Mouse (Mus musculus): ENCODE measurements around the gene Elmo1.

Elmo1 gene

DNA sequence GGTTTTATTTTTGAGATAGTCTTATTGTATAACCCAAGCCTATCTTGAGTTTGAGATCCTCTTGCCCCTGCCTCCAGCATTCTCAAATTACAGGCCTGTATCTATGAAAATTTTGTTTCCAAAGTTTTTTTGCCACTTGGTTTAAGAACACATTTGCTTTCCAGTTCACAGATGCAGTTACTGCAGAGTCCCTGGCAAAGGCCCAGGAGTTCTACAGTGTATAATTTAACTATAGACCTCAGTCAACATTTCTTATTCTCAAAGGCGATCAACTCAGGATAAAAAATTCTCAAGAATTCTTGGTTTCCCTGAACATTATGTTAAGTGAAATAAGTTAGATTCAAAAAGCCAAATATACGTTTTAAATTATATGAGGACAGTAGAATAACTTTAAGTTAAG, 115.3 kb downstream of the Elmo1 start:
- no peak for DNase-seq (ENCODE audit: low read depth, low spot score)

DNA sequence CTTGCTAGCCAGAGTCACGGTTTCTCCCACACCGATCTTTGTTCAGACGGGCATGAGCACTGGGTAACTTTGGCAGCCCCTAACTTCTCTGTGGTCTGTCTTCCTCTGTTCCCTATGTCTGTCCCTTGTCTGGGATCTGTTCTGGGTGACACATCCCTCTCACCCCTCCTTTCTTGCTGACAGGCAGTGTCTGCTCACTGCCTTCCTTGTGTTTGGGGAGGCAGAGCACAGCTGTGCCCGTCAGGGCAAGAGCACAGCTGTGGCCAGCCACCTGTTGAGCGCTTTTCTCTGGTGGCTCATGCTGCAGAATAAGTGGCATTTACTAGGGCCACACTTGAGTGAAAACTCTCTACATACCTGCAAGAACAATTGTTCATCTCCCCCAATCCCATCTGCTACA, 116.7 kb downstream of the Elmo1 start:
- DNase-seq (ENCODE audit: low read depth, low spot score), result no peak

DNA sequence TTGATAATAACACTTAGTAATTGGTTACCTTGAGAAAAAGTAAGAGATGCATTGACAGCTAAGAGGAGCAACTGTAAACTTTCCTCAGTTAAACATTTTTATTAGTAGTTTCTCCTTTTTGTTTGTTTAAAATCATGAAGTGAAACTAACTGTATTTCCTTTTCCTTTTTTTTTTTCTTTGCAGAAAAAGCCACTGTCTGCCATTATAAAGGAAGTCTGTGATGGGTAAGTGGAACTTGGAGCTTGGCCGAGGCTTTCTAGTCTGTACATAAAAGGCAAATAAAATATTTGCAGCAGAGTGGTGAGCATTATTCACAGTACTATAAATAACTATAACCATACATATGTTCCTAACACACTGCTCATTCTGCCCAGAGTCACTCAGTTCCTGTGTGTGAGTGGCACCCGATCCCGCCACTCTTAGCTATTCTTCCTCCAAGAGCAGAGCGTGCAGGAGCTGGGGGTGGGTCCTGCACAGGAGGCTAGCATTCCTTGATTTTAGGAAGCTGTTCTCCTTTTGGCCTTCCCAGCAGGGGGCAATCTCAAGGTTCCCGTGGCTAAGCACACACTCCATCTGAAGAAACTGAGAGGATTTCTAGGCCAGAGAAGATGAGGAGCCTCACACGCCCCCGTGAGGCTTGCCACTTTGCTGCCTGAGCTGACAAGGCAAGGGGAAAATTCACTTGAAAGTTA, 117.7 kb downstream of the Elmo1 start:
- DNase-seq (ENCODE audit: low read depth, low spot score), result no peak

DNA sequence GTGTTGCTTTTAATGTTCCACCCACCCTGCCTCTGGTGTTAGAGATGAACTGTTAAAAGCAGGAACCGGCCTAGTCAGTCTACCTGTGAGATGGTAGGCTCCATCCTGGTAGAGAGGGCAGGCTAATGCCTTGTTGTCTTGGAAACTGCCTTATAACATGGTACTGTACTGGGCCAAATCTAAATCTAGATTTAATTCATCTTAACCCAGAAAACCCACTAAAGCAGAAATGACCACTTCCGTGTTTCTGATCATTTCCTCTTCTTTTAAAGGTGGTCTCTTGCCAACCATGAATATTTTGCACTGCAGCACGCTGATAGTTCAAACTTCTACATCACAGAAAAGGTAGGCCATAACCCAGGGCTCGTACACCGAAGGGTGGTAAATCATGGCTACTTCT, 118.5 kb downstream of the Elmo1 start:
- no peak for DNase-seq (ENCODE audit: low read depth, low spot score)

DNA sequence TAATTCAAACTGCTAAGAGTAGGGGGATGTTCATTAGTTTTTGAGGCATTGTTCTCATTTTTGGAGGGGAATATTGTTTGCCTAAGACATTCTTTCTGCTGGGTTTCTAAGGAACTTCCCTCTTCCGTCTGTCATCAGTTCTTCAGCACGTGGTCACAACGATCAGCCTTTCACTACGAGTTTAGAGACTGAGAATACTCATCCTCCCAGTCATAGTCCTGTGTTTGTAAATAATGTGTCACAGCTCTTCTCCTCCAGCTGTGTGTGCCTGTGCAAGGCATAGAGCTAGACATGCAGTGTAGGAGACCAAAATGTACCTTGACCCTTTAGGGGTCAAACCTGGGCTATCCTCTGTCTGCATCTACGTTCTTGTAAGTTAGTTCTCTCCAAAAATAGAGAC, 121.4 kb downstream of the Elmo1 start:
- no peak for DNase-seq (ENCODE audit: low read depth, low spot score)

DNA sequence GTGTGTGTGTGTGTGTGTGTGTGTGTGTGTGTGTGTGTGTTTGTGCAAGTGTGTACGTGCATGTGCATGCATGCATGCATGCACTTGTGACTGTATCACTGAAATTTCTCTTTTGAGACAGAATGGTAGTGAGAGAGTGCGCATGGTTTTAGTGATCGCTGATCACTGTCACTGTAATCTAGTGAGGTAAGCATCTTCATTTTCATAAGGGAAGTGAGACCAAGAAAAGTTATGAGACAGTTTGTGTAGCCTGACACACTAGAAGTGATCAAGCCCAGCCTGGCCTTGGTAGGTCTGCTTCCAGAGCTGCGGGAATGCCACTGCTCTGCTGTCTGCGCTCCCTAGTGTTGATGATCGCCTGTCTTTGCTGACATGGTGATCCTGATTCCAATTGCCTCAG, 122.3 kb downstream of the Elmo1 start:
- no peak for DNase-seq (ENCODE audit: low read depth, low spot score)

DNA sequence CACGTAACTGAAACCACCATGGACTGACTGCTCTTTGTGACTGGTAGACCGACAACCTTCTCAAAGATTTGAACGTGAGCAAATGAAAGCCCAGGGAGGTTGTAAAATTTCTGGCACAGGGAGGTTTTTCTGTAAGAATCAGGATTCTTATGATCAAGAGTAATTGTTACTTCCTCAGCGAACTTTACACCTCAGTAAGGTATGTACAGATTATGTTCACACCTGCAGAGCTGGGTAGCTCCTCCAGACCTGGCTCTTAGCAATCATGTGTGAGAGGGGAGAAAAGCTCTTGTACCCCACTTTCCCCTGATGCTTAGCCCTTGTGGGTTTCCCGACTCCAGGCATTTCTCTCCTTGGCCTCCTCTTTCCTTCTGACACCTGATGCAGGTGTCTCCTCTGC, 123.5 kb downstream of the Elmo1 start:
- DNase-seq (ENCODE audit: low read depth, low spot score), result no peak

DNA sequence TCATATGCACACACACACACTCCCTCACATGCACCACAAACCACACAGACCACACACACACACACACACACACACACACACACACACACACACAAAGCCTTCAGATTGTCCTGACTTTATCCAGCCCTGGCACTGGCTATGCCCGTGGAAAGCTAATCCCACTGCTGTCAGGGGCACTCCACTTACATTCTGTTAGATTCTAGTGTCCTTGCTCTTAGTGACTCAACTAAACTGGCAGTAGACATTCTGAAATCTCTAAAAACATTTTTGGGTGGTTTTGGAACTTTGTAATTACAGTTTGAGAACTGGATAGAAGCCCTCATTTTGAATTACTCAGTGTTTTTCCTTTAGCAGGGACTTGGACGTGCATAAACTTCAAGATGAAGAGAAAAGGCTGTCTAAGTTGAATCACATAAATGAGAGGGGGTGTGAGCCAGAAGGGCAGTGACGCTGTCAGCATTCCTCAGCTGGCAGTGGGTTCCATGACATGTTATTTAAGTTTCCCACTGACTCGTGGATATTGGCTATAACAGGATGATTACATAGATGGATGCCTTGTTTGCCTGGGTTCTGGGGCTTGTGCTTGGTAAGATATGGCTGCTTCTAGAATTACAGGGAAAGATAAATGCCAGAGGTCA, 127.2 kb downstream of the Elmo1 start:
- DNase-seq (ENCODE audit: low read depth, low spot score), result no peak

DNA sequence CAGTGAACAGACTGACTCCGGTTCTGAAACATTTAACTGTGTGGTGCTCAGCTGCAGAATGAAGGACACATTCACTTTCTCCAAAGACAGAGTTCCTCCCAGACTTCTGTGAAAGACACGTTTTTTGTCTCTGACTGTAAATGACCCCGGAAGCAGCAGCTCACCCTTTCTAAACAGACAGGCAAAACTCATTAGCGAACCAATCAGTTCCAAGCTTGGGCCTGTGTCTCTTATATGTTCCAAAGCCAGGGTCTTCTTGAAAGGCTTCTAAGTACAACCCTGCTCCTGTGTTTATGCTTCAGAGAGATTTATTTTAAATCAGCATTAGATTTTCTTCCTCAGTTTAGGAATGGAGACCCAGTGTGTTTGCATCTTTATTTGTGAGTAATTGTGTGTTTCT, 127.7 kb downstream of the Elmo1 start:
- DNase-seq (ENCODE audit: low read depth, low spot score), result no peak

DNA sequence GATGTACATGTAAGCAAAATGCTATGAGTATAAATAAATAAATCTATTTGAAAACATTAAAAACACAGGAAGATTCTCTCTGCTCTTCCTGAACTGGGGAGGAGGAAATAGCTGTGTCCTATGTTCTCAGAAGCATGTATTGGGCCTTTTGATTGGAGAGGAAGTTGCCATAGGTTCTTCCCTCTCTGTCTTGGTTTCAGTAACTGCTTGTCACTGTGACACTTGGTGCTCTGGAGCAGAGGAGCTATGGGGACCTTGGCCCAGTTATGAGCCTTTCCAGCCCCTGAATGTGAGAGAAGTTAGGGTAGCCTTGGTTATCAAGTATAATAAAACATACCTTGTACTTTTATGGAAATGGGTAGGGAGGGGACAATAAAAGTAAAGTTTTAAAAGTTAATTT, 130.0 kb downstream of the Elmo1 start:
- DNase-seq (ENCODE audit: low read depth, low spot score), result no peak

DNA sequence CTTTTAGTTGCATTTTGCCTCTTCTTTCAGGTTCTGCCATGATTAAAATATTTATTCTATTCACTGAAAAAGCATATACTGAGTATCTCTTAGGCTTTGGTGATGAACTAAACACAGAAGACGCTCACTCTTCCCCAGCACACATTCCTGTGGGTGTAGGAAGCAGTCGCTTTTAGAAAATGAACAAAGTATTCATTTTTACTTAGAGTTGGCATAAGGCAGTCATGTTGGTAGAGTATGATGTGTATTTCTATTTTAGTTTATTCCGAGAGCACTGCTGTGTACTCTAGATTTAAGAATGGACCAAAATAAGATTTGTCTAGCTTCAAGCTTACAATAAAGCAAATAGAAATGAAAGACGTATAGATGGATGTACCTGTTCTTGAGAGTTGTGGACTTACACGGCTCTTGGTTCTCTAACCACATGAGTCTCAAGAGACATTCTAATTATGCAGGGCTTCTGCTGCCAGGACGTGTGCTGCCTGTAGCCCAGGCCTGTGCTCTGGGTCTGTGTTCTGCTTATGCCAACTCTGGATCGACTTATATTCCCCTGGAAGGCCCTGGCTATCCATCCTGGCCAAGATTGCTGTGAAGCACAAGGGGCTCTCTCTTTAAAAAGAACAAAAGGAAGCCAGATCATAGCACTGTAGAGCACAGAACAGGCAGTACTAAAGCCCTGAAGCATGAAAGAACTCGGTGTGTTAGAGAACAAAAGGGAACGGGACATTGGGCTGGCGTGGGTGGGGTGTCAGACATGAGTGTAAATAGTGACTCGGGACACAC, 137.7 kb downstream of the Elmo1 start:
- DNase-seq (ENCODE audit: low read depth, low spot score), result no peak

DNA sequence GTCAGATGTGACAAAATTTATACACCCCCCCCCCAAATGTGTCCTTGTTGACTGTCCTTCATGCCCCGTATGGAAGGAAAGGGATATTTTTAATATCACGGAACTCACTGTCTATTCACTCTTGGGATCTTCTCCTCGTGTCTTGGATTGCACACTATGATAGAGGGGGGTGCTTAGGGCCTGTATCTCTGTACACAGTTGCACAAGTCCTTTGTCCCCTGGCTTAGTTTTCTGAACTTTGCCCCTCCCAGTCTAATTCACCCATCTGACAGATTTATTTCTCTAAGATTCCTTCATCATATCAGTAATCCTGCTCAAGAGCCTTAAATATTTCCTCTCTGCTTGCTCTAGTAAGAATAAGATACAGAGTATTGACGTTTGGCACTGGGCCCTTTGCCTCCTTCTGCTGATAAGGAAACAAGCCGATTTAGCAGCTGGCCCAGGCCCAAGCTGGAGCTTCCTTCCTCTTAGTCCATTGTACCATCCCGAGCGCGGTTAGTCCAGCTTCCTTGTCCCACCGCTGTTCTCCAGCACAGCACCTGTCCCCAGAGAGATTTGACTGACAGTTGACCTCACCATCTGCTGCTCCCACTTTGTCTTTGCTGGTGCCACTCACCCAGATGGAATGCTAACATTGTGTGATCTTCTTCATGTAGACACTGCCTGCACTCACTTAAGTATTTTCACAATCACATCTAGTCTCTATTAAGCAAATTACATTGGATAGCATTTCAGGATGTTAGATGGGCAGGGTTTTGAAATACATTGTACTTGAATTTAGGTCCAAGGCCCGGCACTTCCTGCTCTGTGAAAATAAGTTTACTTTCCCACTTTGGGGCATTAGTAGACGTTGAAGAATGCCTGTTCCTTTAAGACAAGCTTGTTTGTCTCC, 141.7 kb downstream of the Elmo1 start:
- no peak for DNase-seq (ENCODE audit: low read depth, low spot score)

DNA sequence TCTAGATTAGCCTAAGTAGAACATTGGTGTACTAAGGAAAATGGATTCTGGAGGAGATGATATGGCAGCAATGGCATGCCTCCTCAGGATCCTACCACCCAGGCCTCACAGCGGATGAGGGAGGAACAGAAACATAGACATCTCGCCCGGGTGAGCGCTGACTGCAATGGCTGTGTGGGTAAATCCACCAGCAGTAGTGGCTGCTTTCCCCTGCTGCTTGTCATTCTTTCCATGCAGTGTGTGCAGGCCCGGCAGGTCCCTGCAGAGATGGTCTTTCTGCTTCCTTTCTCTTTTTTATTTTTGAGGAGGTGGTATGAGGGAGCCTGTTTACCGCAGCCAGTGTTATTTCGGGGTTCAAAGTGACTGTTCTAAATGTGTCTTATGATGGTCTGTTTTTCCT, 143.3 kb downstream of the Elmo1 start:
- no peak for DNase-seq (ENCODE audit: low read depth, low spot score)

DNA sequence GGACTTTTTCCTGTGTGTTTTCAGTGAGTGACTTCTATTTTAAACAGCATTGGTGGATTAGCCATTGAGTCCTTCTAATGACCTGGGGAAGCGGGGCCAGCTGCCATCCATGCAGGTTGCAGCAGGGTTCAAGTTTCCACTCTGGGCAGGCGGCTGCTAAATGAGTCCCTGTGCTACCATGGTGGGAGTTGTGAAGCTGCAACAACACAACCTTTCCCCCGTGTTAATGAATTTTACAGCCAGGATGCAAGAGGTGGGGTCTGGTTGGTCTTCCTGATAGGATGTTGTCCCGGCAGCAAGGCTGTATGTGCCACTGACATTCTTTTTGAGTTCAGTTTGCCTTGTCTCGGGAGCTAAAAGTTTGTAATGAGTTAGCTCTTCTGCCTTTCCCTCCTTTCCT, 147.2 kb downstream of the Elmo1 start:
- DNase-seq (ENCODE audit: low read depth, low spot score), result no peak

DNA sequence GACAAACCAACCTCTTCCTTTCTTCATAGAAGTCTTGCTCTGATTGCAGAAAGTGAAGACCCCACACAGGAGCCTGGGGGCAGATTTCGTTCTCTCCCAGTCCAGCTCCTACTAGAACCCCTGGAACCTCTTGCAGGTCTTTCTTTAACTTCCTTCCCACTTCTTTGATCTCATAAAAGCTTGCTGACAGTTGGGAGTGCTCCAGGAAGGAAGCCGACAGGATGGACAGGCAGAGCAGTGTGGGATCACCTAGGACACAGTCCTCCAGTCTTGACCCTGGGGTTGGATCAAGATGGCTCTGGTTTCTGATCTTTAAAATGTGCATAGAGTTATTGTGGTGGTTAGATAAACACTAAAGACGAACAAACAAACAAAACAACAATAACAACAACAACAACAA, 147.8 kb downstream of the Elmo1 start:
- DNase-seq (ENCODE audit: low read depth, low spot score), result no peak

DNA sequence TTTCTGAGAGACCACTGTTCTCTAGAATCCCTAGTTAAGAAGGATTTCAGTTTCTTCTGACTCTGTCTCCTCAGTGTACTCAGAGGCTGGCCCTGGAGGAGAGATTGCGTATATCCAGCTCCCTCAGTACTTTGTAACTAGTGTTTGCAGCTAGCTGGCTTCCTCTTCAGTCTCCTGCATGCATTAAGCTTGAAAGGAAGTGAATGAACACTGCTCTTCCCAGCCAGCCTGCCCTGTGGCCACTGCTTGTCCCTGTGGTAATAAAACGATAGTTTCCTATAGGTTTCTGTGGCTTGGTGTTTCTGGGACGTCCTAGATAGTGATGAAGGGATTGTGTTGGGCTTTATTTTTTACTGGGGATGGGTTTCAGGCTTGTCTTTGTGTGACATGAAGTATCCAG, 148.3 kb downstream of the Elmo1 start:
- no peak for DNase-seq (ENCODE audit: low read depth, low spot score)

DNA sequence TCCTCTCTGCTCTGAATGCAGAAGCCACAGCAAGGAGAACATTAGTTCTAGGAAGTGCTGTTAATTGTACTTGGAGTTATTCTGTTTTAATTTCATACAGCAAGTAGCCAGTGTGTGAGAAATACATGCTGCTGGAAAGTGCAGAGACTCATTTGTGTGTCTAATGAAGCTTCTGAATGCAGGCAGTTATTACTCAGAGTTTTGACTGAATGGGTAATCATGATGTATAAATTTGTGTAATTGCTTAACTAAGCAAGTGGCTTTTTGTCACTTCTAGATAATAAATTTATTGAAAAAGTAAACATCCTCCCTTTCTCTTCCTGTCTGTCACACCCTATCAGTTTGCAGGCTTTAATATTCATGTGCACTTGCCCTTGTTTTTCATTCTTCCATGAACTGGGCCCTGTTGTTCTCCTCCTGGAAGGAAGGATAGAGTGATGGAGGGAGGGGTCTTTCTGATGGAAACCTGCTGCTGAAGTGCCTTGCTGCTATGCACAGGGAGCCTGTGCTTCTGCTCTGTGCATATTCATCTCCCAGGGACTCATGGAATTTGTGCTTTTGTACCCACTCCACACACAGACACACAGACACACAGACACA, 159.8 kb downstream of the Elmo1 start:
- no peak for DNase-seq (ENCODE audit: low read depth, low spot score)

DNA sequence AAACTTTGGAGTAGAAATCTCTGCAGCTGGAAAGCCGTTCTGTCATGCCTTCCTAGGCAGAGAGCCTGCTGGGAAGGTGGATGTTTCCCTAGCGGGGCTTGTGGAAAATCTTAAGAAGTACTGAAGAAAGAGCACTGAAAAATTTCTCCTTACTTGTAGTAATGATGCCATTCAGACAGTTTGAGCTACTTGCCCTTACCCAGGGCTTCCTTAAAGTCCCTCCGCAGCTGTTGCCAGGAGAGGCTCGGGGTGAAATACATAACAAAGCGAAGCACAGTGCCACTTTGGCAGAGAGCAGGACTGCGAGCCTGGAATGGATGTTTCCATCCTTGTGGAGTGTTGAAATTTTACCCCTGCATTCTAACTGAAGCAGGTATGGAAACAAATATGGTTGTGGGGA, 164.5 kb downstream of the Elmo1 start:
- DNase-seq (ENCODE audit: low read depth, low spot score), result no peak

DNA sequence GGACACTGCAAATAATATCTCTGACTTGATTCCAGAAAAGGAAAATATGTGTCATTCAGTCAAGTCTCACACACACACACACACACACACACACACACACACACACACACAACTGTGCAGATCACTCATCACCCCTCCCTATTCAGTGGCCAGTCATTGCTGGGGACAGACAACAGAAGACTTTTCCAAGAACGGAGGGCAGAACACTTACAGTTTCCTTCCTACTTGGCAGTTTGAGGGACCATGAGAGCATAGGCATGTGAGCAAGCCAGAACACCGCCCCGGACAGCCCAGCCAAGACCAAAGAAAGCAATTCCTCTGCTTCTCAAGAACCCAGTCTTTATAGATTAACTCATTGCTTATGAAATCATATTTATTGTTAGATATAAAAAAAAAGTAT, 165.0 kb downstream of the Elmo1 start:
- no peak for DNase-seq (ENCODE audit: low read depth, low spot score)

DNA sequence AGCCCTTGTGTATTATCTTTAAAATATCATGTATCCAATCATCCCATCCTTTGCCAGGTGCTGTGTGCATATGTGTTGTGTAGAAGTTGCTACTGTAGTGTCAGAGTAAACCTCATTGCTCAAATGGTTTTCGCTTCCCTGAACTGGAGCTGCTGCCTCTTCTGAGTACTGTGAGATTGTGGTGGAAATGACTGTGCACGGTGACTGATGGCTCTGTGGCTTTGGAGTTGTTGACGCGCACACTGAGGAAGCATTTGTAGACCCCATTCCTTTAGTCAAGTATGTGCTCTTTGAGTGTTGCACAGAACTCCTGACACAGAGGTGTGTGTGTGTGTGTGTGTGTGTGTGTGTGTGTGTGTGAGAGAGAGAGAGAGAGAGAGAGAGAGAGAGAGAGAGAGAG, 166.2 kb downstream of the Elmo1 start:
- no peak for DNase-seq (ENCODE audit: low read depth, low spot score)

Measured in brain, embryonic 18.5 days (tissue).